Mouse (Mus musculus) lung, embryonic 14.5 days (tissue): Measurements from ENCODE around the gene Gm20422. TPM values are rescaled to one million over a fixed set of nuclear protein-coding genes. Genes with fewer than 3 reads are reported as not detected.

Experiments
- ATAC-seq: fragments of 200-750 bp; cut with Nextera tagmentation; 2 replicates; pipeline ENCODE4 v1.8.0; 2017; ENCODE audit warnings: mild to moderate bottlenecking, moderate TSS enrichment, moderate library complexity; ENCODE audit not compliant: insufficient read depth
- DNase-seq: peaks from one replicate; pipeline ENCODE4 v3.0.0-alpha.2; 2015
- H3K27ac ChIP-seq: fragments of 300-500 bp; sonication (generic); 2 replicates; pipeline ENCODE4 v1.5.1; 2014; ENCODE audit warnings: low read depth, mild to moderate bottlenecking, moderate library complexity
- H3K27me3 ChIP-seq: fragments of 300-500 bp; sonication (generic); 2 replicates; pipeline ENCODE4 v1.6.1; 2014; ENCODE audit warnings: low read length, control low read depth; ENCODE audit not compliant: insufficient read depth
- H3K36me3 ChIP-seq: fragments of 300-500 bp; sonication (generic); 2 replicates; pipeline ENCODE4 v1.6.1; 2014; ENCODE audit warnings: control low read depth; ENCODE audit not compliant: insufficient read depth
- H3K4me1 ChIP-seq: fragments of 300-500 bp; sonication (generic); 2 replicates; pipeline ENCODE4 v1.6.1; 2014; ENCODE audit warnings: antibody characterized with exemption, control low read depth; ENCODE audit not compliant: insufficient read depth
- H3K4me2 ChIP-seq: fragments of 300-500 bp; sonication (generic); 2 replicates; pipeline ENCODE4 v1.6.1; 2014; ENCODE audit warnings: mild to moderate bottlenecking
- H3K4me3 ChIP-seq: fragments of 300-500 bp; sonication (generic); 2 replicates; pipeline ENCODE4 v1.5.1; 2014; ENCODE audit warnings: low read depth, low read length
- H3K9ac ChIP-seq: fragments of 300-500 bp; sonication (generic); 2 replicates; pipeline ENCODE4 v1.6.1; 2014
- H3K9me3 ChIP-seq: fragments of 300-500 bp; sonication (generic); 2 replicates; pipeline ENCODE4 v1.6.1; 2016; ENCODE audit warnings: low read depth, low read length, control low read depth
- CTCF ChIP-seq: IDR thresholded peaks from 2 replicates; pipeline ENCODE4 v1.5.1; 2016; ENCODE audit warnings: antibody characterized with exemption, low read depth
- WGBS: fragments of 180-500 bp; shearing (Covaris S2); extraction: QIAGEN DNeasy Blood & Tissue Kit; methylation state at CpG from one replicate; pipeline ENCODE4 v1.1.7; 2014; 5-methylcytosine and 5-hydroxymethylcytosine counted together
- polyA plus RNA-seq: library from polyadenylated mRNA; unstranded; fragments of >200 nt; fragmentation: Nextera tagmentation; extraction: Ambion mirVana; gene quantifications from 2 replicates; pipeline ENCODE4 v1.2.1, GENCODE M21; 2014

Gene Gm20422
- polyA plus RNA-seq, 1 experiment from 2014 or later = 0.30 TPM

GRCm38 (mm10) chr8:69777111-69777510 is 2.4 kb upstream of the Gm20422 start:
- H3K4me2 ChIP-seq = no peak overlapping the region

GRCm38 (mm10) chr8:69775149-69775534 is 456 bp upstream of the Gm20422 start:
- ATAC-seq = no peak
- no peak overlapping the region for H3K9ac ChIP-seq

More at GRCm38 (mm10) chr8:69777111-69777510, 2.4 kb upstream of the Gm20422 start:
- Histone ChIP-seq H3K9ac (no peak overlapping the region), H3K36me3 (no peaks in the 10 kb centered on the region; the same call in 1 of the 2 replicates), H3K27ac (no peak overlapping the region), H3K4me1 (peaks cover 15% of the 10 kb centered on the region), H3K9me3 (no peaks in the 10 kb centered on the region), H3K4me3 (no peak overlapping the region), H3K27me3 (no peaks in the 10 kb centered on the region)
- no peak for ATAC-seq
- TF ChIP-seq CTCF = no peak
- no peak for DNase-seq
- 55% methylated on average over 12 of the region's 12 CpGs for WGBS

GRCm38 (mm10) chr8:69772106-69772505 is 2.6 kb downstream of the Gm20422 start:
- peaks cover 16% of the 10 kb centered on the region for H3K4me1 ChIP-seq
- DNase-seq (no peak), ATAC-seq (no peak)
- no peak overlapping the region for H3K4me2 ChIP-seq
- WGBS = 88% methylated on average over 2 of the region's 2 CpGs
- H3K9me3 ChIP-seq = no peaks in the 10 kb centered on the region
- H3K9ac ChIP-seq = 0 out of 2 replicates have a peak overlapping the region, but pooled peaks have one; percentile 2
- H3K4me3 ChIP-seq = no peak overlapping the region
- no peak for TF ChIP-seq CTCF
- no peak overlapping the region for H3K27ac ChIP-seq
- H3K27me3 ChIP-seq = no peaks in the 10 kb centered on the region
- H3K36me3 ChIP-seq = peaks cover 26% of the 10 kb centered on the region

More at GRCm38 (mm10) chr8:69775149-69775534, 456 bp upstream of the Gm20422 start:
- H3K36me3 ChIP-seq = no peaks in the 10 kb centered on the region; the same call in 1 of the 2 replicates
- H3K9me3 ChIP-seq = no peaks in the 10 kb centered on the region
- H3K27me3 ChIP-seq = no peaks in the 10 kb centered on the region
- no peak for DNase-seq
- peaks cover 16% of the 10 kb centered on the region for H3K4me1 ChIP-seq
- H3K27ac ChIP-seq = no peak overlapping the region
- H3K4me2 ChIP-seq = peak overlapping the region; percentile 50
- H3K4me3 ChIP-seq = peak overlapping the region; percentile 77
- 49% methylated on average over 2 of the region's 2 CpGs for WGBS
- no peak for TF ChIP-seq CTCF

GRCm38 (mm10) chr8:69771221-69771620 is 3.5 kb downstream of the Gm20422 start:
- no peak for TF ChIP-seq CTCF
- 82% methylated on average over 9 of the region's 9 CpGs for WGBS
- DNase-seq = no peak

GRCm38 (mm10) chr8:69761814-69762445 is 12.8 kb downstream of the Gm20422 start:
- ATAC-seq = no peak
- Histone ChIP-seq H3K4me2 (no peak overlapping the region), H3K36me3 (peaks cover 68% of the 10 kb centered on the region), H3K9me3 (peaks cover 10% of the 10 kb centered on the region; the same call in 1 of the 2 replicates), H3K9ac (no peak overlapping the region), H3K27ac (no peak overlapping the region), H3K27me3 (no peaks in the 10 kb centered on the region), H3K4me1 (no peaks in the 10 kb centered on the region), H3K4me3 (no peak overlapping the region)
- WGBS = 91% methylated on average over 4 of the region's 4 CpGs
- TF ChIP-seq CTCF = no peak
- no peak for DNase-seq

More at GRCm38 (mm10) chr8:69771221-69771620, 3.5 kb downstream of the Gm20422 start:
- Histone ChIP-seq H3K27me3 (no peaks in the 10 kb centered on the region), H3K4me2 (no peak overlapping the region), H3K9me3 (peaks cover 3% of the 10 kb centered on the region; the same call in 1 of the 2 replicates), H3K9ac (no peak overlapping the region), H3K36me3 (peaks cover 35% of the 10 kb centered on the region), H3K4me3 (no peak overlapping the region), H3K4me1 (peaks cover 16% of the 10 kb centered on the region), H3K27ac (no peak overlapping the region)
- no peak for ATAC-seq

- no peak for TF ChIP-seq CTCF
- H3K36me3 ChIP-seq = peaks cover 43% of the 10 kb centered on the region
These were observed 16.4 kb downstream of the Gm20422 start for GRCm38 (mm10) chr8:69758316-69758715.

GRCm38 (mm10) chr8:69752437-69752836 is 22.2 kb downstream of the Gm20422 start:
- H3K27ac ChIP-seq = no peak overlapping the region
- peaks cover 18% of the 10 kb centered on the region for H3K36me3 ChIP-seq
- H3K9me3 ChIP-seq = no peaks in the 10 kb centered on the region
- no peak overlapping the region for H3K4me3 ChIP-seq
- no peak for ATAC-seq
- H3K4me2 ChIP-seq = no peak overlapping the region
- TF ChIP-seq CTCF = no peak
- H3K4me1 ChIP-seq = 0 out of 2 replicates have a peak, but pooled peaks cover 4% of the 10 kb centered on the region
- 91% methylated on average over 2 of the region's 2 CpGs for WGBS
- no peak overlapping the region for H3K9ac ChIP-seq
- DNase-seq = no peak
- no peaks in the 10 kb centered on the region for H3K27me3 ChIP-seq

More at GRCm38 (mm10) chr8:69758316-69758715, 16.4 kb downstream of the Gm20422 start:
- Histone ChIP-seq H3K9ac (no peak overlapping the region), H3K9me3 (no peaks in the 10 kb centered on the region), H3K27me3 (no peaks in the 10 kb centered on the region), H3K27ac (no peak overlapping the region), H3K4me1 (no peaks in the 10 kb centered on the region), H3K4me3 (no peak overlapping the region), H3K4me2 (no peak overlapping the region)
- ATAC-seq (no peak), DNase-seq (no peak)
- WGBS = 93% methylated on average over 5 of the region's 5 CpGs
